In genomic region chr10:77391072-77391471, GRCm38 (mm10) we compare ENCODE assay signal across 15 mouse cellular contexts.
"Had no signal": no experiment of that assay in that cellular context is flagged by ENCODE, and none has a peak within 500 bp of the region (broad histone marks: within the 10 kb centered on the region; RNA-seq: fewer than 3 reads in every experiment).

No protein-coding gene starts in this region.

- H3K27ac ChIP-seq: intestine, embryonic 15.5 days; kidney, embryonic 15.5 days; layer of hippocampus, adult 2 months; limb, embryonic 10.5 days; limb, embryonic 13.5 days; liver, embryonic 13.5 days had no signal

- DNase-seq: kidney, adult 11 months; kidney, adult 8-10 months; kidney, postnatal 10 days; kidney, postnatal 4 days; liver; liver, embryonic 13.5 days; midbrain, embryonic 14.5 days; thymus, adult 18-20 months; thymus, postnatal 36 days had no signal

- H3K4me2 ChIP-seq: intestine, embryonic 15.5 days; kidney, embryonic 15.5 days; limb, embryonic 13.5 days; liver, embryonic 13.5 days; midbrain, embryonic 11.5 days had no signal

- H3K9ac ChIP-seq: intestine, embryonic 15.5 days; kidney, embryonic 15.5 days; limb, embryonic 13.5 days; liver, embryonic 13.5 days had no signal

- H3K4me3 ChIP-seq: intestine, embryonic 15.5 days; kidney, embryonic 15.5 days; layer of hippocampus, adult 2 months; limb, embryonic 10.5 days; limb, embryonic 13.5 days; liver, embryonic 13.5 days had no signal

- H3K27me3 ChIP-seq: intestine, embryonic 15.5 days; kidney, embryonic 15.5 days; limb, embryonic 13.5 days; liver, embryonic 13.5 days had no signal

- H3K9me3 ChIP-seq: intestine, embryonic 15.5 days; kidney, embryonic 15.5 days; limb, embryonic 10.5 days; limb, embryonic 13.5 days; liver, embryonic 13.5 days had no signal

- ATAC-seq: intestine, embryonic 15.5 days had no signal

- H3K4me1 ChIP-seq: intestine, embryonic 15.5 days; kidney, embryonic 15.5 days; liver, embryonic 13.5 days had no signal

- H3K36me3 ChIP-seq: intestine, embryonic 15.5 days; kidney, embryonic 15.5 days; limb, embryonic 10.5 days; limb, embryonic 13.5 days; liver, embryonic 13.5 days had no signal
